Mouse (Mus musculus) gastrocnemius, postnatal 36 days (tissue): ENCODE results near the gene Rpl10. TPM values are rescaled to one million over a fixed set of nuclear protein-coding genes. Genes with fewer than 3 reads are reported as not detected.

Experiments used
- microRNA-seq, 2 experiments: library from miRNA; unstranded; fragments of <30 nt; microRNA quantifications; one replicate each; pipeline ENCODE4 v1.2.0; 2021
- total RNA-seq, 2 experiments: library from RNA; stranded (reverse); gene quantifications; 2 replicates each; pipeline ENCODE4 v1.2.3; 2021

The Rpl10 gene
- total RNA-seq, 2 experiments from 2014 or later: 133 to 141 TPM

Small RNAs within 50 kb of the gene (microRNA-seq; reads per million reads assigned to microRNA genes)
- gene Mir7091 (0 to 0.36 reads per million in 2 experiments), gene Mir7092 (0 reads per million in 2 experiments)

Other genes starting within 250 kb of the Rpl10 start
- 10 to 100 TPM; 40.0 to 41.4 TPM for gene Irak1, start 246.9 kb upstream of the Rpl10 start, total RNA-seq
- not detected for gene Opn1mw, start 143.3 kb upstream of the Rpl10 start, total RNA-seq
- gene Mecp2, start 135.4 kb upstream of the Rpl10 start, total RNA-seq: 10 to 100 TPM; 21.6 to 27.7 TPM
- not detected for gene Tex28, start 103.0 kb upstream of the Rpl10 start, total RNA-seq
- gene Tktl1, start 93.6 kb upstream of the Rpl10 start, total RNA-seq: not detected
- gene Flna, start 21.0 kb upstream of the Rpl10 start, total RNA-seq: 10 to 100 TPM; 32.9 to 39.5 TPM
- gene Emd, start 16.1 kb upstream of the Rpl10 start, total RNA-seq: 10 to 100 TPM; 18.1 to 20.5 TPM
- 10 to 100 TPM; 39.0 to 43.7 TPM for gene Taz, start 11.1 kb downstream of the Rpl10 start, total RNA-seq
- gene Dnase1l1, start 11.5 kb downstream of the Rpl10 start, total RNA-seq: 100 to 1,000 TPM; 102 to 107 TPM
- gene Atp6ap1, start 26.3 kb downstream of the Rpl10 start, total RNA-seq: 10 to 100 TPM; 83.9 to 88.0 TPM
- 10 to 100 TPM; 28.6 to 33.1 TPM for gene Gdi1, start 34.2 kb downstream of the Rpl10 start, total RNA-seq
- 10 to 100 TPM; 21.7 to 22.1 TPM for gene Fam50a, start 42.2 kb downstream of the Rpl10 start, total RNA-seq
- under 1 TPM; 0.46 to 0.64 TPM for gene Plxna3, start 58.3 kb downstream of the Rpl10 start, total RNA-seq
- 10 to 100 TPM; 33.8 to 36.3 TPM for gene Lage3, start 82.8 kb downstream of the Rpl10 start, total RNA-seq
- 10 to 100 TPM; 49.5 to 51.4 TPM for gene Ubl4a, start 102.4 kb downstream of the Rpl10 start, total RNA-seq
- 1 to 10 TPM; 2.1 to 2.3 TPM for gene Slc10a3, start 102.5 kb downstream of the Rpl10 start, total RNA-seq
- gene Fam3a, start 122.5 kb downstream of the Rpl10 start, total RNA-seq: 10 to 100 TPM; 12.5 to 12.6 TPM
- 10 to 100 TPM; 20.6 to 24.2 TPM for gene Ikbkg, start 122.5 kb downstream of the Rpl10 start, total RNA-seq
- 1 to 10 TPM; 2.9 to 3.3 TPM for gene G6pdx, start 158.4 kb downstream of the Rpl10 start, total RNA-seq
- not detected for gene Gm6880, start 210.6 kb downstream of the Rpl10 start, total RNA-seq